Mouse (Mus musculus): ENCODE results near the gene Fmo1.

DNA sequence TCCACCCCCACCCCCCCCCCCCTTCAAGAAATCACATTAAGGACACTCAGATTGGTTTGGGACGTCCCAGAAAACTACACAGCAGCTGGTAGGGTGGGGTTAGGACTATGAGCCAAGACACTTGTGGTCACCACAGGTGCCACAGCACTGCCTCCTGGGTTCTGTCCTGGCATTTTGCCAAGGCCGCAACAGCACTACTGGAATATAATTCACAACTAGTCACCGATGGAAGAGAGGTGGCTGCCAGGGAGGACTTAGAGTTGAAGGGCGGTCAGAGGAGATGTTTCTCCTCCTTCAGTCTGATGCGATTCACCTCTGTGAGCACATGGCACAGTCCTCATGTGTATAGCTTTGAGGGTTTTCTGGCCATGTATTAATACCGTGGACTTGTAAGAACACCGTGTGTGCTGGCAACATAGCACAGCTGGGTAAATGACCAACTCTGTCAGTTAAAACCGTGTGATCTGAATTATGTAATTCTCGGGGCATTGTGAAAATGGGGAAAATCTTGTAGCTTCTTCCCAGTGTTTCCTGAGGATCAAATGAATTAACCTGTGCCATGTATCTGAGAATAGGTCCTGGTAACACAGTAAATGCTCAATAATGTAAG is 6.3 kb downstream of the Fmo1 start:
- no peak for TF ChIP-seq CTCF (IDR thresholded peaks at IDR 0.05; ENCODE audit: borderline replicate concordance, control insufficient read depth, extremely low read depth, insufficient read depth, low read length, poor library complexity)
- no peak for TF ChIP-seq POLR2A (IDR thresholded peaks at IDR 0.05; ENCODE audit: control insufficient read depth, extremely low read depth, insufficient read depth, low read length, poor library complexity)

All from thymus, adult 2 months (tissue).